Mouse (Mus musculus) limb, embryonic 12.5 days (tissue): ENCODE data around the gene Espl1. TPM values are rescaled to one million over a fixed set of nuclear protein-coding genes. Genes with fewer than 3 reads are reported as not detected.

Experiments
- ATAC-seq: fragments of 200-750 bp; cut with Nextera tagmentation; 2 replicates; pipeline ENCODE4 v1.8.0; 2017; ENCODE audit warnings: low read depth, moderate TSS enrichment; ENCODE audit not compliant: insufficient number of reproducible peaks, insufficient read depth, low FRiP score, low TSS enrichment
- H3K27ac ChIP-seq: fragments of 300-500 bp; sonication (generic); 2 replicates; pipeline ENCODE4 v1.5.1; 2016; ENCODE audit warnings: mild to moderate bottlenecking, moderate library complexity
- H3K27me3 ChIP-seq: fragments of 300-500 bp; sonication (generic); 2 replicates; pipeline ENCODE4 v1.6.1; 2016; ENCODE audit warnings: mild to moderate bottlenecking, moderate library complexity
- H3K36me3 ChIP-seq: fragments of 300-500 bp; sonication (generic); 2 replicates; pipeline ENCODE4 v1.6.1; 2016; ENCODE audit warnings: mild to moderate bottlenecking, moderate library complexity
- H3K4me1 ChIP-seq: fragments of 300-500 bp; sonication (generic); replicated peaks from 2 replicates; pipeline ENCODE4 v1.6.1; 2016
- H3K4me2 ChIP-seq: fragments of 300-500 bp; sonication (generic); 2 replicates; pipeline ENCODE4 v1.6.1; 2016; ENCODE audit warnings: mild to moderate bottlenecking, moderate library complexity
- H3K4me3 ChIP-seq: fragments of 300-500 bp; sonication (generic); replicated peaks from 2 replicates; pipeline ENCODE4 v1.5.1; 2016; ENCODE audit warnings: mild to moderate bottlenecking
- H3K9ac ChIP-seq: fragments of 300-500 bp; sonication (generic); replicated peaks from 2 replicates; pipeline ENCODE4 v1.6.1; 2016; ENCODE audit warnings: mild to moderate bottlenecking, moderate library complexity
- H3K9me3 ChIP-seq: fragments of 300-500 bp; sonication (generic); 2 replicates; pipeline ENCODE4 v1.6.1; 2016; ENCODE audit warnings: mild to moderate bottlenecking, moderate library complexity
- whole genome bisulfite sequencing: fragments of 180-500 bp; shearing (Covaris S2); methylation state at CpG from one replicate; pipeline ENCODE4 v1.1.7; 2016; 5-methylcytosine and 5-hydroxymethylcytosine counted together
- polyA plus RNA-seq: library from polyadenylated mRNA; unstranded; fragments of >200 nt; fragmentation: Nextera tagmentation; extraction: Ambion mirVana; gene quantifications from 2 replicates; pipeline ENCODE4 v1.2.1, GENCODE M21; 2016

Gene Espl1
- polyA plus RNA-seq, result 42.7 and 49.3 TPM in 2 replicates

- Histone ChIP-seq H3K27me3 (no peaks in the 10 kb centered on the region), H3K9ac (peak within 1 kb of the TSS; percentile 62), H3K4me3 (peak within 1 kb of the TSS; percentile 77), H3K9me3 (no peaks in the 10 kb centered on the region), H3K36me3 (peaks cover 28% of the 10 kb centered on the region), H3K4me2 (peak within 1 kb of the TSS; percentile 93), H3K27ac (0 out of 2 replicates have a peak within 1 kb of the TSS, but pooled peaks have one; percentile 29), H3K4me1 (peaks cover 11% of the 10 kb centered on the region)
- ATAC-seq, result peak; percentile 95
- WGBS, result 7% methylated on average over 25 of the region's 25 CpGs
Measured at GRCm38 (mm10) chr15:102295633-102296367, at the start of gene Espl1. Gene Espl1, plus strand, starts transcription at chr15:102296266.

GRCm38 (mm10) chr15:102246866-102247251, 49.2 kb upstream of the Espl1 start:
- peaks cover 81% of the 10 kb centered on the region for H3K4me1 ChIP-seq
- 0% methylated on average over 34 of the region's 35 CpGs for WGBS
- H3K27ac ChIP-seq, result peak overlapping the region; percentile 100
- H3K9me3 ChIP-seq, result no peaks in the 10 kb centered on the region
- peak; percentile 38 for ATAC-seq
- peaks cover 26% of the 10 kb centered on the region for H3K36me3 ChIP-seq
- peak overlapping the region; percentile 82 for H3K9ac ChIP-seq
- H3K4me2 ChIP-seq, result peak overlapping the region; percentile 97
- H3K4me3 ChIP-seq, result peak overlapping the region; percentile 67
- H3K27me3 ChIP-seq, result no peaks in the 10 kb centered on the region

GRCm38 (mm10) chr15:102247252-102248130, 48.6 kb upstream of the Espl1 start:
- ATAC-seq, result peak; percentile 13
- Histone ChIP-seq H3K9ac (peak overlapping the region; percentile 67), H3K27ac (peak overlapping the region; percentile 100), H3K4me1 (peaks cover 81% of the 10 kb centered on the region), H3K36me3 (peaks cover 29% of the 10 kb centered on the region), H3K4me3 (peak overlapping the region; percentile 67), H3K4me2 (peak overlapping the region; percentile 97), H3K27me3 (no peaks in the 10 kb centered on the region), H3K9me3 (no peaks in the 10 kb centered on the region)
- WGBS, result under 1% methylated on average over 42 of the region's 65 CpGs

GRCm38 (mm10) chr15:102248131-102248811, 47.8 kb upstream of the Espl1 start:
- Histone ChIP-seq H3K4me1 (peaks cover 80% of the 10 kb centered on the region), H3K36me3 (peaks cover 35% of the 10 kb centered on the region), H3K27ac (peak overlapping the region; percentile 100), H3K27me3 (no peaks in the 10 kb centered on the region), H3K4me2 (peak overlapping the region; percentile 97), H3K9ac (peak overlapping the region; percentile 67), H3K4me3 (peak overlapping the region; percentile 67), H3K9me3 (no peaks in the 10 kb centered on the region)
- 1% methylated on average over 8 of the region's 8 CpGs for WGBS
- no peak for ATAC-seq

- H3K9ac ChIP-seq, result peak overlapping the region; percentile 52; the same call in 1 of the 2 replicates
- peak overlapping the region; percentile 100 for H3K27ac ChIP-seq
- peak overlapping the region; percentile 97 for H3K4me2 ChIP-seq
- no peaks in the 10 kb centered on the region for H3K9me3 ChIP-seq
- H3K27me3 ChIP-seq, result no peaks in the 10 kb centered on the region
- H3K36me3 ChIP-seq, result peaks cover 40% of the 10 kb centered on the region
- ATAC-seq, result peak; percentile 44
- H3K4me1 ChIP-seq, result peaks cover 80% of the 10 kb centered on the region
- peak overlapping the region; percentile 67 for H3K4me3 ChIP-seq
- 0% methylated on average over 3 of the region's 3 CpGs for WGBS
Measured at GRCm38 (mm10) chr15:102248812-102249191, 47.3 kb upstream of the Espl1 start.

GRCm38 (mm10) chr15:102249251-102249691, 46.8 kb upstream of the Espl1 start:
- WGBS, result 0% methylated on average over 13 of the region's 13 CpGs
- H3K27me3 ChIP-seq, result no peaks in the 10 kb centered on the region
- peak overlapping the region; percentile 52 for H3K9ac ChIP-seq

GRCm38 (mm10) chr15:102249967-102250366, 46.1 kb upstream of the Espl1 start:
- Histone ChIP-seq H3K36me3 (peaks cover 48% of the 10 kb centered on the region), H3K4me1 (peaks cover 81% of the 10 kb centered on the region), H3K27me3 (no peaks in the 10 kb centered on the region), H3K9me3 (no peaks in the 10 kb centered on the region), H3K4me2 (peak overlapping the region; percentile 97), H3K4me3 (peak overlapping the region; percentile 67), H3K27ac (peak overlapping the region; percentile 100), H3K9ac (peak overlapping the region; percentile 52)
- no peak for ATAC-seq
- 33% methylated on average over 9 of the region's 9 CpGs for WGBS

More at GRCm38 (mm10) chr15:102249251-102249691, 46.8 kb upstream of the Espl1 start:
- Histone ChIP-seq H3K4me1 (peaks cover 80% of the 10 kb centered on the region), H3K36me3 (peaks cover 45% of the 10 kb centered on the region), H3K9me3 (no peaks in the 10 kb centered on the region), H3K4me2 (peak overlapping the region; percentile 97), H3K27ac (peak overlapping the region; percentile 100), H3K4me3 (peak overlapping the region; percentile 67)
- ATAC-seq, result peak; percentile 50; the same call in 1 of the 2 replicates

- ATAC-seq, result no peak
- peak overlapping the region; percentile 52 for H3K9ac ChIP-seq
- 54% methylated on average over 5 of the region's 5 CpGs for WGBS
- H3K27me3 ChIP-seq, result no peaks in the 10 kb centered on the region
- peak overlapping the region; percentile 100 for H3K27ac ChIP-seq
- H3K4me1 ChIP-seq, result peaks cover 81% of the 10 kb centered on the region
- peak overlapping the region; percentile 67; the same call in 1 of the 2 replicates for H3K4me3 ChIP-seq
- H3K4me2 ChIP-seq, result peak overlapping the region; percentile 97
- no peaks in the 10 kb centered on the region for H3K9me3 ChIP-seq
- peaks cover 49% of the 10 kb centered on the region for H3K36me3 ChIP-seq
Measured at GRCm38 (mm10) chr15:102250521-102250920, 45.5 kb upstream of the Espl1 start.

GRCm38 (mm10) chr15:102255547-102256255, 40.4 kb upstream of the Espl1 start:
- Histone ChIP-seq H3K36me3 (peaks cover 38% of the 10 kb centered on the region), H3K4me3 (peak overlapping the region; percentile 82), H3K27me3 (no peaks in the 10 kb centered on the region), H3K9ac (peak overlapping the region; percentile 93), H3K4me1 (peaks cover 86% of the 10 kb centered on the region), H3K9me3 (no peaks in the 10 kb centered on the region), H3K4me2 (peak overlapping the region; percentile 92), H3K27ac (peak overlapping the region; percentile 99)
- peak; percentile 55 for ATAC-seq
- WGBS, result 31% methylated on average over 13 of the region's 14 CpGs
